Mouse (Mus musculus) liver, embryonic 12.5 days (tissue): ENCODE results near the gene Vamp9. TPM values are rescaled to one million over a fixed set of nuclear protein-coding genes. Genes with fewer than 3 reads are reported as not detected.

Experiments used
- ATAC-seq: fragments of 200-750 bp; cut with Nextera tagmentation; 2 replicates; pipeline ENCODE4 v1.8.0; 2017; ENCODE audit warnings: moderate number of reproducible peaks, mild to moderate bottlenecking, moderate library complexity
- H3K27ac ChIP-seq: fragments of 300-500 bp; sonication (generic); 2 replicates; pipeline ENCODE4 v1.5.1; 2016; ENCODE audit warnings: mild to moderate bottlenecking
- H3K27me3 ChIP-seq: fragments of 300-500 bp; sonication (generic); replicated peaks from 2 replicates; pipeline ENCODE4 v1.6.1; 2016; ENCODE audit warnings: mild to moderate bottlenecking, moderate library complexity
- H3K36me3 ChIP-seq: fragments of 300-500 bp; sonication (generic); 2 replicates; pipeline ENCODE4 v1.6.1; 2016; ENCODE audit warnings: mild to moderate bottlenecking, moderate library complexity
- H3K4me1 ChIP-seq: fragments of 300-500 bp; sonication (generic); 2 replicates; pipeline ENCODE4 v1.6.1; 2016
- H3K4me2 ChIP-seq: fragments of 300-500 bp; sonication (generic); 2 replicates; pipeline ENCODE4 v1.6.1; 2016; ENCODE audit warnings: mild to moderate bottlenecking, moderate library complexity
- H3K4me3 ChIP-seq: fragments of 300-500 bp; sonication (generic); 2 replicates; pipeline ENCODE4 v1.5.1; 2016; ENCODE audit warnings: mild to moderate bottlenecking, moderate library complexity
- H3K9ac ChIP-seq: fragments of 300-500 bp; sonication (generic); 2 replicates; pipeline ENCODE4 v1.6.1; 2016; ENCODE audit warnings: mild to moderate bottlenecking, moderate library complexity
- H3K9me3 ChIP-seq: fragments of 300-500 bp; sonication (generic); replicated peaks from 2 replicates; pipeline ENCODE4 v1.6.1; 2016; ENCODE audit warnings: mild to moderate bottlenecking, moderate library complexity
- WGBS: fragments of 180-500 bp; shearing (Covaris S2); methylation state at CpG from one replicate; pipeline ENCODE4 v1.1.7; 2016; ENCODE audit not compliant: insufficient replicate concordance; 5-methylcytosine and 5-hydroxymethylcytosine counted together
- polyA plus RNA-seq: library from polyadenylated mRNA; unstranded; fragments of >200 nt; fragmentation: Nextera tagmentation; extraction: Ambion mirVana; gene quantifications from 2 replicates; pipeline ENCODE4 v1.2.1, GENCODE M21; 2016

The Vamp9 gene
- polyA plus RNA-seq, 1 experiment from 2014 or later, result not detected

DNA sequence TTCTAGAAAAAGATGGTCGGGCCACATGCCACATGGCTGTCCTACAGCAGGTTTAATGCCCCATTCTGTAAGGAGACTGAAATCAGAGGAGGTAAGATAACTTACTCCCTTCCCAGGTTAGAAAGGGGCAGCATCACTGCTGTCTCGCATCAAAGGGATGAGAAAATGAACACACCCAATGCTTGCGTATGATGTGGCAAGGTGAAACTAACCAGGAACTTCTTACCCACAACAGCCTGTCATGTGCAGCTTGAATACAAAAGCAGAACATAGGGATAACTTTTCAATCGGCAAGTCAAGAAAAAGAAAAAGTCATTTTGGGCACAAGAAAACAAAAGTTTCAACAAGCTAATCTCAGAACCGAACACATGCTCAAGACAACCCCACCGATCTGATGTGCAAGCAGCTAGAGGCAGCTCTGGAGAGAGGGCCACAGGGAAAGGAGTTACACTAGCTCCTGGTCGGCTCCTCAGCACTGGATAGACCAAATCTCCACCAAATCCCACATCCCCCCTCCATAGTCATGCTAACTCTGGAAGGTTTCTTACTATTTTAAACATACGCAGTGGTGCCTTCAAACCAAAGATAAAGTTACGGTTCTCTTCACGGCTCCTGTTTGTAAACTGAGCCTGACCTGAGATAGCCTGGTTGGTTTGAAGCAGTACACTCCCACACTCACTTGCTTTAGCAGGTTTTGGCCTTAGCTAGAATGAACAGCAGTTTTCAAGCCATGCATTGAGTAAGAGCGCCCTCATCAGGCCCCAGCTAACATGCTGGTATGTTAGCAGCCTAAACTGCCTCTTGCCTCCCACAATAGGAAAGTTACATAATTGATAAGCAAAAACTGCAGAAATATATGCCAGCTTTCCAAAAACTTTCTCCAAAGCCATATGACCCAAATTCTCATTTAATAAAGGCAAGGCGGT, 14.3 kb upstream of the Vamp9 start:
- ATAC-seq, result no peak
- no peak overlapping the region for H3K4me3 ChIP-seq
- no peaks in the 10 kb centered on the region for H3K4me1 ChIP-seq
- no peaks in the 10 kb centered on the region for H3K27me3 ChIP-seq
- no peak overlapping the region for H3K4me2 ChIP-seq
- H3K27ac ChIP-seq, result no peak overlapping the region
- 56% methylated on average over 12 of the region's 12 CpGs for WGBS
- no peak overlapping the region for H3K9ac ChIP-seq
- H3K9me3 ChIP-seq, result no peaks in the 10 kb centered on the region
- no peaks in the 10 kb centered on the region for H3K36me3 ChIP-seq

DNA sequence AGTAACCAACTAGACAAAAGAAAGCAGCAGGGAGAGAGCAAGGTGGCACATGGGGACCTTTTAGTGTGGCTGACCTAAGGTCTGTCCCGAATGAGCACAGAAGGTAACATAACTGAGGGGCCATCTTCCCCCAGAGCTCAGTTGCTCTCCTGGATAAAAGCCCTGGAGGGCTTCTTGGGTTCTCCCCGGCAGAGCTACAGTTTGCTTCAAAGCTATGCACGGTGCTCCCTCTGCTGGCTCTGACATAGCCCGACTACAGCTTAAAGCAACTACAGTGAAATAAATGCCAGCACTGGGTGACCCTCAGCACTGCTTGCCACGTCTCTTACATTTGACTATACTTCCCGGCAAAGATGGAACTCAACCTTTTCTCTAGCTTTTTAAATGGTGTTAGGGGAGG, 6.0 kb upstream of the Vamp9 start:
- Histone ChIP-seq H3K4me3 (no peak overlapping the region), H3K36me3 (no peaks in the 10 kb centered on the region), H3K4me2 (no peak overlapping the region), H3K9ac (no peak overlapping the region), H3K27ac (no peak overlapping the region), H3K4me1 (no peaks in the 10 kb centered on the region), H3K9me3 (no peaks in the 10 kb centered on the region), H3K27me3 (no peaks in the 10 kb centered on the region)
- WGBS, result 13% methylated on average over 6 of the region's 6 CpGs
- no peak for ATAC-seq

DNA sequence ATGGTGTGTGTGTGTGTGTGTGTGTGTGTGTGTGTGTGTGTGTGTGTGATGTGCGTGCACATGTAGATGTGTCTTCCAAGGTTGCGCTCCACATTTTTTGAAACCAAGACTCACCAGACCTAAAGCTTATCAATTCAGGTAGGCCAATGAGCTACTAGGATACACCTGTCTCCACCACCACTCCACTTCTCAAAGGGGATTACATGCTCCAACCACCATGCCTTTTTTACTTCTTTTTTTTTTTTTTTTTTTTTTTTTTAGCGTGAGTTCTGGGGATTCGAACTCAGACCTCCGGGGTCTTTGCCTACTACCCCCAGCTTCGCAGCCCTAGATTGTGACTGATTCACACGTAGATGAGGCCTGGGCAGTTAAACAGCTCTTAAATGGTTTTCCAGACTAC, 323 bp upstream of the Vamp9 start:
- WGBS, result 60% methylated on average over 7 of the region's 7 CpGs
- Histone ChIP-seq H3K27ac (no peak overlapping the region), H3K36me3 (no peaks in the 10 kb centered on the region), H3K9ac (no peak overlapping the region), H3K4me2 (peak overlapping the region; percentile 74), H3K9me3 (no peaks in the 10 kb centered on the region), H3K4me3 (no peak overlapping the region), H3K4me1 (peaks cover 10% of the 10 kb centered on the region), H3K27me3 (no peaks in the 10 kb centered on the region)
- ATAC-seq, result no peak

GRCm38 (mm10) chr5:99915494-99915893, 9.4 kb downstream of the Vamp9 start:
- H3K36me3 ChIP-seq, result no peaks in the 10 kb centered on the region
- H3K9me3 ChIP-seq, result no peaks in the 10 kb centered on the region
- no peaks in the 10 kb centered on the region for H3K4me1 ChIP-seq
- ATAC-seq, result no peak
- H3K9ac ChIP-seq, result no peak overlapping the region
- H3K27ac ChIP-seq, result no peak overlapping the region
- no peaks in the 10 kb centered on the region for H3K27me3 ChIP-seq
- WGBS, result 47% methylated on average over 7 of the region's 7 CpGs
- no peak overlapping the region for H3K4me2 ChIP-seq
- H3K4me3 ChIP-seq, result no peak overlapping the region

DNA sequence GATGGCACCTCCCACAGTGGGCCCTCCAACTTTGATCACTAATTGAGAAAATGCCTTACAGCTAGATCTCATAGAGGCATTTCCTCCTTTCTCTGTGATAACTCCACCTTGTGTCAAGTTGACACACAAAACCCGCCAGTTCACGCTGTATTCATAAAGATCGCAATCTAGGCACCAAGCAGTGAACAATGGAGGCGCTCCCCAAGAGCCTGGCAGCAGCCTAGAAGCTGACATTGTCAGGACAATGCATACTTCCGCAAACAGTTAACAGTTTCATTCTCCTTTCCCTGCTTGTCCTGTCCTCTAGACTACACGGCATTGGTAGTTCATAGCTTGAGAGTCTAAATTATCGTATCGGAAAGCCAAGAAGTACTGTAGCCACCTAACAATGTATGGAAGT, 16.0 kb downstream of the Vamp9 start:
- no peaks in the 10 kb centered on the region for H3K36me3 ChIP-seq
- no peaks in the 10 kb centered on the region; the same call in 1 of the 2 replicates for H3K27me3 ChIP-seq
- H3K9me3 ChIP-seq, result no peaks in the 10 kb centered on the region
- no peak overlapping the region for H3K27ac ChIP-seq
- WGBS, result 62% methylated on average over 8 of the region's 8 CpGs
- no peak overlapping the region for H3K4me3 ChIP-seq
- no peak overlapping the region for H3K4me2 ChIP-seq
- no peaks in the 10 kb centered on the region for H3K4me1 ChIP-seq
- no peak for ATAC-seq
- H3K9ac ChIP-seq, result no peak overlapping the region

DNA sequence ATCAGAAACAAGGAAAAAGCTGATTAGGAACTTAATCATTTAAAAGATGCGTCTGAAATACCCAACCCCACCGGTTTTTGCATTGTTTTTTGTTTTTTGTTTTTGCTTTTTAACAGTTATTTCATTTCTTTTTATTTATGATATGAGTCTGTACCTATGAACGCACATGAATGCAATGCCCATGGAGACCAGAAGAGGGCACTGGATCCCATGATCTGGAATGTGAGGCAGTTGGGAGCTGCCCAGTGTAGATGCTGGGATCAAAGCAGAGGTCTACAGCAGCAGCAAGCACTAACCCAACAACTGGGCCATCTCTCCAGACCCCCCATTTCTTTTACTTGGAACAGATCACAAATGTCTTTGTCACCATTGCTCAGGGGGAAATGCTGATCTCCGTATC, 21.9 kb downstream of the Vamp9 start:
- WGBS, result 30% methylated on average over 4 of the region's 4 CpGs
- Histone ChIP-seq H3K36me3 (no peaks in the 10 kb centered on the region), H3K4me2 (no peak overlapping the region), H3K9me3 (no peaks in the 10 kb centered on the region), H3K27ac (no peak overlapping the region), H3K27me3 (no peaks in the 10 kb centered on the region; the same call in 1 of the 2 replicates), H3K9ac (no peak overlapping the region), H3K4me3 (no peak overlapping the region), H3K4me1 (no peaks in the 10 kb centered on the region)
- ATAC-seq, result no peak

DNA sequence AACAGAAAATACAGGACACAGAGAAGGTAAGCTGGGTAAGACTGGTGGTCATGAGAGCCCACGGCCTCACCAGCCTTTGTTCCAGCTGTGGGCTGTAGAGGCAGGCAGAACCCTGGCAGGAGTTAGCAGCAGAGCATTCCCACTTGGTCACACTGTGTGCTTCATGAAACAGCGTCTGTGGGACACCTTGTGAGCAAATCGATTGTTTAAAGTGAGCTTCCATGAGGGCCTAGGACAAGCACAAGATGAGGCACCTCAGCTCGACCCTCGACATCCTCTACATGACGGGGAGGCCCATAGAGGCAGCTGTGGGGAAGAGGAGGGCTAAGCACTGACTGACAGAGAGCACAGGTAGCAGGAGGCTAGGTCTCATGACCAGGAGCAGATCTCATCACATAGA, 25.9 kb downstream of the Vamp9 start:
- Histone ChIP-seq H3K9me3 (no peaks in the 10 kb centered on the region), H3K36me3 (no peaks in the 10 kb centered on the region), H3K4me3 (no peak overlapping the region), H3K4me1 (no peaks in the 10 kb centered on the region), H3K4me2 (no peak overlapping the region), H3K9ac (no peak overlapping the region), H3K27me3 (no peaks in the 10 kb centered on the region; the same call in 1 of the 2 replicates), H3K27ac (no peak overlapping the region)
- WGBS, result 58% methylated on average over 6 of the region's 6 CpGs
- no peak for ATAC-seq

DNA sequence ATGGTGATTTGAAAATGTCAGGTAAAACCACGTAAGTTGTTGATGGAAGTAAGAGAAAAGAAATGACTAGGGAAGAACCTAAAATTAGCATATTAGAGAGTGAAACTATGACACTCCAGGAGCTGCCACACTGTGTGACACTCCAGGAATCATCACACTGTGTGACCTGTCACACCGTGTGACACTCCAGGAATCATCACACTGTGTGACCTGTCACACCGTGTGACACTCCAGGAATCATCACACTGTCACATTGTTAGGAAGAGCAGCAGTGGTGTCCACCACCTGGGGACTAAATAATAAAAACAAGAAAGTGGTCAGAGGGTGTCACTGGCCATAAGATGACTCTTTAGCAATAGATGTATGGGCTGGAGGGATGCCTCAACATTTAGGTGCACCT, 33.4 kb downstream of the Vamp9 start:
- no peak overlapping the region for H3K4me2 ChIP-seq
- H3K36me3 ChIP-seq, result peaks cover 2% of the 10 kb centered on the region; the same call in 1 of the 2 replicates
- H3K9ac ChIP-seq, result no peak overlapping the region
- 68% methylated on average over 3 of the region's 3 CpGs for WGBS
- H3K27ac ChIP-seq, result no peak overlapping the region
- no peaks in the 10 kb centered on the region for H3K27me3 ChIP-seq
- H3K4me1 ChIP-seq, result no peaks in the 10 kb centered on the region
- peaks cover 5% of the 10 kb centered on the region; the same call in 1 of the 2 replicates for H3K9me3 ChIP-seq
- H3K4me3 ChIP-seq, result no peak overlapping the region
- no peak for ATAC-seq

GRCm38 (mm10) chr5:99941273-99941672, 35.2 kb downstream of the Vamp9 start:
- Histone ChIP-seq H3K9ac (no peak overlapping the region), H3K4me2 (no peak overlapping the region), H3K4me1 (no peaks in the 10 kb centered on the region), H3K4me3 (no peak overlapping the region), H3K9me3 (peaks cover 15% of the 10 kb centered on the region), H3K27ac (no peak overlapping the region), H3K27me3 (no peaks in the 10 kb centered on the region), H3K36me3 (peaks cover 10% of the 10 kb centered on the region; the same call in 1 of the 2 replicates)
- ATAC-seq, result no peak
- WGBS, result 72% methylated on average over 10 of the region's 10 CpGs

GRCm38 (mm10) chr5:99941776-99942502, 35.9 kb downstream of the Vamp9 start:
- WGBS, result 68% methylated on average over 10 of the region's 10 CpGs
- Histone ChIP-seq H3K9ac (no peak overlapping the region), H3K27ac (no peak overlapping the region), H3K4me2 (no peak overlapping the region), H3K4me3 (no peak overlapping the region), H3K27me3 (no peaks in the 10 kb centered on the region), H3K9me3 (peaks cover 15% of the 10 kb centered on the region), H3K36me3 (peaks cover 10% of the 10 kb centered on the region; the same call in 1 of the 2 replicates), H3K4me1 (no peaks in the 10 kb centered on the region)
- ATAC-seq, result no peak

DNA sequence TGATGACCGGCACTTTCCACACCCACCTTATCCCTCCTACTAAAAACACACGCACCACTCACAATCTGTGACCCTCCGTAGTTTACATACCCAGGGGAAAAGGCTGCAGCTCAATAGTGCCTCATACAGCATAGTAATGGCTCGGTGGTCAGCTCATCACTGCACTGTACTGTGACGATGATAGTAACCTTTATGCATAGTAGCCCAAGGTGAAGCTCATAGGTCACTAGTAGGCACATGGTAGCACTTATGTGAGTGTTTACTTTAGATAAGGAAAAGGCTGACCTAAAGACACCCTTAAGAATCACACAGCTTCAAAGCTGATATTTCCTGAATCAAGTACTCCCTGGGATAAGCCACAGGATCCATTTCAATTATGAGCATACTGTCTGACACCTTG, 46.5 kb downstream of the Vamp9 start:
- H3K9me3 ChIP-seq, result no peaks in the 10 kb centered on the region
- H3K27me3 ChIP-seq, result no peaks in the 10 kb centered on the region
- H3K9ac ChIP-seq, result no peak overlapping the region
- peaks cover 33% of the 10 kb centered on the region for H3K36me3 ChIP-seq
- H3K4me1 ChIP-seq, result no peaks in the 10 kb centered on the region; the same call in 1 of the 2 replicates
- no peak overlapping the region for H3K4me2 ChIP-seq
- 66% methylated on average over 5 of the region's 5 CpGs for WGBS
- no peak overlapping the region for H3K4me3 ChIP-seq
- no peak overlapping the region for H3K27ac ChIP-seq
- peak; percentile 58 for ATAC-seq

- ATAC-seq, result no peak
- no peak overlapping the region for H3K9ac ChIP-seq
- no peaks in the 10 kb centered on the region; the same call in 1 of the 2 replicates for H3K4me1 ChIP-seq
- no peak overlapping the region for H3K4me2 ChIP-seq
- WGBS, result 52% methylated on average over 1 of the region's 1 CpGs
- no peak overlapping the region for H3K4me3 ChIP-seq
- H3K36me3 ChIP-seq, result peaks cover 46% of the 10 kb centered on the region
- no peaks in the 10 kb centered on the region for H3K9me3 ChIP-seq
- H3K27me3 ChIP-seq, result no peaks in the 10 kb centered on the region
- H3K27ac ChIP-seq, result no peak overlapping the region
Measured at GRCm38 (mm10) chr5:99953883-99954282, 47.8 kb downstream of the Vamp9 start.
